In the genomic region with DNA sequence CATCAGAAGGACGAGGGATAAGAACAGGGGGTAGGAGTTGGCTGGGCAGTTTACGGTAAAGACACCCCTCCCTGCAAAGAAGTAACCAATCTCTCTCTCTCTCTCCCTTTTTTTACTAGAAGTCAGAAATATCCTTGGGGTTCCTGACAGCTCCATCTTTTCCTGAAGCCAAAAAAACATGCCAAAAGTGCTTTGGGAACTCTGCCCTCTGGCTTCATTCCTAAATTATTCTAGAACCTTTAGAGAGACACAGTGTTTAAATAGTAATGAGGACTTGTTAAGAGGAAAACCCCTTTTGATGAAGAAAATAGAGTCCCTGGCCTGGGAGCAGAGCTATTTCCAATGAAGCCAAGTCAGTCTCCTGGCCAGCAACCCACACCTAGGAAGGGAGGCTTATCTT, we compare ENCODE assay signal across 15 mouse cellular contexts.
DNase-seq lines count a peak whose midpoint lies in the region; ATAC-seq lines count a peak whose summit lies in the region.
"Had no signal": no experiment of that assay in that cellular context is flagged by ENCODE, and none has a peak within 500 bp of the region (broad histone marks: within the 10 kb centered on the region; RNA-seq: fewer than 3 reads in every experiment).

No protein-coding gene starts in this region.

- peak; percentile 36; the same call in 1 of the 2 replicates for ATAC-seq in cerebellum, adult (ENCODE audit: insufficient number of reproducible peaks, low FRiP score, low TSS enrichment)
- ATAC-seq: forebrain, embryonic 13.5 days; forebrain, postnatal 0 days; intestine, embryonic 16.5 days had no signal

- no peak for DNase-seq in cerebellum, postnatal 4 days (ENCODE audit: low spot score in 2 of 2)
- peak; percentile 91 for DNase-seq in cerebellum, adult 9-10 months
- DNase-seq in cerebellum, postnatal 25 days, result peak; percentile 59 to 78
- no peak for DNase-seq in kidney, postnatal 25 days
- no peak for DNase-seq in urinary bladder, postnatal 4 days (ENCODE audit: low spot score in 2 of 2)
- no peak for DNase-seq in urinary bladder, postnatal 36 days (ENCODE audit: low spot score in 2 of 2)
- DNase-seq: adrenal gland, postnatal 10 days; forebrain, postnatal 0 days; gastrocnemius, postnatal 25 days; heart, adult 11 months; heart, postnatal 36 days; kidney, adult 2 months had no signal

Comparison
In these comparisons a context has a peak if more than half of its experiments do, and no peak if none do; other contexts are left out.
1. DNase-seq: peak in cerebellum, adult 9-10 months (single experiment) and cerebellum, postnatal 25 days (2 of 2); none in cerebellum, postnatal 4 days (0 of 2), kidney, postnatal 25 days (0 of 2), urinary bladder, postnatal 4 days (0 of 2) and urinary bladder, postnatal 36 days (0 of 2).